In the genomic region with DNA sequence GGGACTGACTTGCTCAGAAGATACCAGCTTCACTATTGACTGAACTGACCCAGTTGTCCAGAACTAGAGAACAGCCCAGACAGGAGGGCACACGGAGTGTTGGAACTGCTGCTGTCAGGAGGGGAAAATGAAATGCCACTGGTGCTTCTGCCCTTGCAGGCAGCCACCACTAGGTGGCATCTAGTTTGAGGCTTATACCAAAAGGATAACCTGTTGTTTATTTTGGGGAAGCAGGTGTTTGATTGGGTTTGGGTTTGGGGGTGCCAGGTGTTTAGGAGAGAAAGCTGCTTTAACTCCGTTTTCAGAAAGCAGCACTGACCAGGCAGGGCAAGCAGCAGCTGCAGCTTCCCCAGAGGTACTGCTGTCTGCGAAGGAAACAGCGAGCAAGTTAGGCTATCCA, we compare ENCODE assay signal across 8 mouse cellular contexts. TPM values are rescaled to one million over a fixed set of nuclear protein-coding genes. Genes with fewer than 3 reads are reported as not detected.
DNase-seq lines count a peak whose midpoint lies in the region; ATAC-seq and TF ChIP-seq lines count a peak whose summit lies in the region.

No protein-coding gene starts in this region.

- no peak overlapping the region for H3K4me2 ChIP-seq in forebrain, embryonic 14.5 days (ENCODE audit: low read length)
- H3K4me2 ChIP-seq in forebrain, embryonic 13.5 days = no peak overlapping the region
- no peak overlapping the region for H3K4me2 ChIP-seq in midbrain, embryonic 13.5 days (replicated peaks)
- H3K4me2 ChIP-seq in stomach, postnatal 0 days (replicated peaks; ENCODE audit: low read depth) = no peak overlapping the region

- no peaks in the 10 kb centered on the region for H3K4me1 ChIP-seq in forebrain, embryonic 14.5 days (ENCODE audit: control insufficient read depth, insufficient read depth, low read length)
- H3K4me1 ChIP-seq in forebrain, embryonic 13.5 days = 0 out of 2 replicates have a peak, but pooled peaks cover 2% of the 10 kb centered on the region
- peaks cover 4% of the 10 kb centered on the region for H3K4me1 ChIP-seq in midbrain, embryonic 10.5 days
- H3K4me1 ChIP-seq in midbrain, embryonic 13.5 days (replicated peaks) = peaks cover 2% of the 10 kb centered on the region; the same call in 1 of the 2 replicates
- no peaks in the 10 kb centered on the region for H3K4me1 ChIP-seq in stomach, postnatal 0 days (replicated peaks; ENCODE audit: control insufficient read depth, insufficient read depth)

- H3K4me3 ChIP-seq in forebrain, embryonic 14.5 days (ENCODE audit: low read depth, low read length) = no peak overlapping the region
- no peak overlapping the region for H3K4me3 ChIP-seq in forebrain, embryonic 13.5 days
- H3K4me3 ChIP-seq in midbrain, embryonic 10.5 days = no peak overlapping the region
- no peak overlapping the region for H3K4me3 ChIP-seq in midbrain, embryonic 13.5 days (replicated peaks)
- H3K4me3 ChIP-seq in stomach, postnatal 0 days (ENCODE audit: low read depth, low read length) = no peak overlapping the region

- 57% methylated on average over 4 of the region's 4 CpGs for WGBS in forebrain, embryonic 14.5 days
- WGBS in forebrain, embryonic 13.5 days = 54% methylated on average over 4 of the region's 4 CpGs
- 65% methylated on average over 4 of the region's 4 CpGs for WGBS in midbrain, embryonic 10.5 days
- 58% methylated on average over 4 of the region's 4 CpGs for WGBS in midbrain, embryonic 13.5 days
- WGBS in stomach, postnatal 0 days = 52% methylated on average over 4 of the region's 4 CpGs

- peak; percentile 62 for DNase-seq in forebrain, embryonic 14.5 days (ENCODE audit: low spot score)
- DNase-seq in midbrain, embryonic 10.5 days (ENCODE audit: low spot score) = peak; percentile 56
- DNase-seq in cerebellum, postnatal 14 days = peak; percentile 74 to 80
- DNase-seq in kidney, adult 9 months = peak; percentile 75
- peak; percentile 58 for DNase-seq in stomach, postnatal 0 days (ENCODE audit: low spot score)

- TF ChIP-seq EP300 in stomach, postnatal 0 days (optimal IDR thresholded peaks at IDR 0.05) = no peak

- H3K9me3 ChIP-seq in forebrain, embryonic 14.5 days (replicated peaks; ENCODE audit: control insufficient read depth, low read length) = no peaks in the 10 kb centered on the region
- no peaks in the 10 kb centered on the region for H3K9me3 ChIP-seq in forebrain, embryonic 13.5 days (replicated peaks)
- H3K9me3 ChIP-seq in midbrain, embryonic 10.5 days (replicated peaks) = no peaks in the 10 kb centered on the region
- no peaks in the 10 kb centered on the region for H3K9me3 ChIP-seq in midbrain, embryonic 13.5 days
- no peaks in the 10 kb centered on the region for H3K9me3 ChIP-seq in stomach, postnatal 0 days (ENCODE audit: control insufficient read depth, low read length)

- no peak for ATAC-seq in forebrain, embryonic 14.5 days
- no peak for ATAC-seq in forebrain, embryonic 13.5 days
- no peak for ATAC-seq in midbrain, embryonic 13.5 days
- ATAC-seq in megakaryocyte progenitor cell, adult 5-6 weeks (replicated peaks; ENCODE audit: poor library complexity) = peak; percentile 89
- ATAC-seq in stomach, postnatal 0 days (ENCODE audit: low FRiP score, low TSS enrichment) = 0 out of 2 replicates have a peak, but pooled peaks have one; percentile 28

- H3K36me3 ChIP-seq in forebrain, embryonic 14.5 days (ENCODE audit: control insufficient read depth, insufficient read depth, low read length) = peaks cover 68% of the 10 kb centered on the region
- H3K36me3 ChIP-seq in forebrain, embryonic 13.5 days (ENCODE audit: poor library complexity, severe bottlenecking) = peaks cover 92% of the 10 kb centered on the region
- peaks cover 99% of the 10 kb centered on the region for H3K36me3 ChIP-seq in midbrain, embryonic 10.5 days
- peaks cover 91% of the 10 kb centered on the region for H3K36me3 ChIP-seq in midbrain, embryonic 13.5 days
- H3K36me3 ChIP-seq in stomach, postnatal 0 days (ENCODE audit: control insufficient read depth, insufficient read depth, low read length) = peaks cover 17% of the 10 kb centered on the region

- no peaks in the 10 kb centered on the region for H3K27me3 ChIP-seq in forebrain, embryonic 14.5 days (replicated peaks; ENCODE audit: control insufficient read depth, insufficient read depth, low read length)
- H3K27me3 ChIP-seq in forebrain, embryonic 13.5 days = no peaks in the 10 kb centered on the region
- no peaks in the 10 kb centered on the region for H3K27me3 ChIP-seq in midbrain, embryonic 10.5 days (ENCODE audit: low read depth, poor library complexity, severe bottlenecking)
- H3K27me3 ChIP-seq in midbrain, embryonic 13.5 days = no peaks in the 10 kb centered on the region
- H3K27me3 ChIP-seq in stomach, postnatal 0 days (ENCODE audit: control insufficient read depth, insufficient read depth, low read length) = no peaks in the 10 kb centered on the region

- H3K27ac ChIP-seq in forebrain, embryonic 14.5 days (ENCODE audit: low read depth, low read length) = no peak overlapping the region
- H3K27ac ChIP-seq in forebrain, embryonic 13.5 days = no peak overlapping the region
- H3K27ac ChIP-seq in midbrain, embryonic 10.5 days (replicated peaks) = no peak overlapping the region
- no peak overlapping the region for H3K27ac ChIP-seq in midbrain, embryonic 13.5 days
- H3K27ac ChIP-seq in stomach, postnatal 0 days (replicated peaks) = no peak overlapping the region

- no peak overlapping the region for H3K9ac ChIP-seq in forebrain, embryonic 14.5 days (ENCODE audit: low read length)
- no peak overlapping the region for H3K9ac ChIP-seq in forebrain, embryonic 13.5 days
- H3K9ac ChIP-seq in midbrain, embryonic 13.5 days (replicated peaks) = no peak overlapping the region
- no peak overlapping the region for H3K9ac ChIP-seq in stomach, postnatal 0 days (ENCODE audit: low read length)

- TF ChIP-seq CTCF in stomach, postnatal 0 days (IDR thresholded peaks at IDR 0.05; ENCODE audit: low read depth) = peak; percentile 91

RNA-seq across cellular contexts. Expression of gene Clba1, which starts 7.6 kb away (rescaled TPM):
- 17.0 and 19.4 TPM in 2 replicates for polyA plus RNA-seq in forebrain, embryonic 14.5 days (2014; fragmentation: Nextera tagmentation; extraction: Ambion mirVana)
- polyA plus RNA-seq in forebrain, embryonic 13.5 days (2015; fragmentation: Nextera tagmentation; extraction: Ambion mirVana) = 12.6 and 15.2 TPM in 2 replicates
- polyA plus RNA-seq in midbrain, embryonic 10.5 days (2016; fragmentation: Nextera tagmentation; extraction: Ambion mirVana) = 13.7 and 14.4 TPM in 2 replicates
- 19.4 and 22.7 TPM in 2 replicates for polyA plus RNA-seq in midbrain, embryonic 13.5 days (2015; fragmentation: Nextera tagmentation; extraction: Ambion mirVana)
- total RNA-seq in megakaryocyte progenitor cell, adult 5-6 weeks (2015) = 0.39 and 0.52 TPM in 2 replicates
- total RNA-seq in megakaryocyte progenitor cell, adult 5-6 weeks (2017) = 0.87 and 1.0 TPM in 2 replicates
- 6.8 and 7.0 TPM in 2 replicates for polyA plus RNA-seq in stomach, postnatal 0 days (2015; fragmentation: Nextera tagmentation; extraction: Ambion mirVana)

RNA-seq across cellular contexts. Expression of gene Cdca4, which starts 12.9 kb away (rescaled TPM):
- polyA plus RNA-seq in forebrain, embryonic 14.5 days (2014; fragmentation: Nextera tagmentation; extraction: Ambion mirVana) = 101 and 112 TPM in 2 replicates
- 123 and 134 TPM in 2 replicates for polyA plus RNA-seq in forebrain, embryonic 13.5 days (2015; fragmentation: Nextera tagmentation; extraction: Ambion mirVana)
- 178 and 181 TPM in 2 replicates for polyA plus RNA-seq in midbrain, embryonic 10.5 days (2016; fragmentation: Nextera tagmentation; extraction: Ambion mirVana)
- 82.7 and 85.0 TPM in 2 replicates for polyA plus RNA-seq in midbrain, embryonic 13.5 days (2015; fragmentation: Nextera tagmentation; extraction: Ambion mirVana)
- 64.3 and 68.9 TPM in 2 replicates for total RNA-seq in megakaryocyte progenitor cell, adult 5-6 weeks (2015)
- total RNA-seq in megakaryocyte progenitor cell, adult 5-6 weeks (2017) = 56.8 and 63.6 TPM in 2 replicates
- polyA plus RNA-seq in stomach, postnatal 0 days (2015; fragmentation: Nextera tagmentation; extraction: Ambion mirVana) = 37.5 and 41.6 TPM in 2 replicates

RNA-seq across cellular contexts. Expression of gene Ahnak2, which starts 13.8 kb away (rescaled TPM):
- polyA plus RNA-seq in forebrain, embryonic 14.5 days (2014; fragmentation: Nextera tagmentation; extraction: Ambion mirVana) = 0.29 and 0.51 TPM in 2 replicates
- 0.25 and 0.35 TPM in 2 replicates for polyA plus RNA-seq in forebrain, embryonic 13.5 days (2015; fragmentation: Nextera tagmentation; extraction: Ambion mirVana)
- 0.06 and 0.11 TPM in 2 replicates for polyA plus RNA-seq in midbrain, embryonic 10.5 days (2016; fragmentation: Nextera tagmentation; extraction: Ambion mirVana)
- 0.31 and 0.37 TPM in 2 replicates for polyA plus RNA-seq in midbrain, embryonic 13.5 days (2015; fragmentation: Nextera tagmentation; extraction: Ambion mirVana)
- total RNA-seq in megakaryocyte progenitor cell, adult 5-6 weeks (2015) = not detected in 2 replicates
- not detected in 2 replicates for total RNA-seq in megakaryocyte progenitor cell, adult 5-6 weeks (2017)
- 5.4 and 6.3 TPM in 2 replicates for polyA plus RNA-seq in stomach, postnatal 0 days (2015; fragmentation: Nextera tagmentation; extraction: Ambion mirVana)

RNA-seq across cellular contexts. Expression of gene Gpr132, which starts 51.7 kb away (rescaled TPM):
- not detected in 2 replicates for polyA plus RNA-seq in forebrain, embryonic 14.5 days (2014; fragmentation: Nextera tagmentation; extraction: Ambion mirVana)
- not detected in 2 replicates for polyA plus RNA-seq in forebrain, embryonic 13.5 days (2015; fragmentation: Nextera tagmentation; extraction: Ambion mirVana)
- not detected in 2 replicates for polyA plus RNA-seq in midbrain, embryonic 10.5 days (2016; fragmentation: Nextera tagmentation; extraction: Ambion mirVana)
- not detected in 2 replicates for polyA plus RNA-seq in midbrain, embryonic 13.5 days (2015; fragmentation: Nextera tagmentation; extraction: Ambion mirVana)
- 11.4 and 14.1 TPM in 2 replicates for total RNA-seq in megakaryocyte progenitor cell, adult 5-6 weeks (2015)
- total RNA-seq in megakaryocyte progenitor cell, adult 5-6 weeks (2017) = 5.7 and 6.1 TPM in 2 replicates
- polyA plus RNA-seq in stomach, postnatal 0 days (2015; fragmentation: Nextera tagmentation; extraction: Ambion mirVana) = 0.10 and 0.11 TPM in 2 replicates

RNA-seq across cellular contexts. Expression of gene Pld4, which starts 55.8 kb away (rescaled TPM):
- polyA plus RNA-seq in forebrain, embryonic 14.5 days (2014; fragmentation: Nextera tagmentation; extraction: Ambion mirVana) = 5.9 and 7.0 TPM in 2 replicates
- 2.9 and 3.8 TPM in 2 replicates for polyA plus RNA-seq in forebrain, embryonic 13.5 days (2015; fragmentation: Nextera tagmentation; extraction: Ambion mirVana)
- polyA plus RNA-seq in midbrain, embryonic 10.5 days (2016; fragmentation: Nextera tagmentation; extraction: Ambion mirVana) = 3.7 and 5.7 TPM in 2 replicates
- polyA plus RNA-seq in midbrain, embryonic 13.5 days (2015; fragmentation: Nextera tagmentation; extraction: Ambion mirVana) = 5.2 and 6.4 TPM in 2 replicates
- 26.6 and 48.3 TPM in 2 replicates for total RNA-seq in megakaryocyte progenitor cell, adult 5-6 weeks (2015)
- total RNA-seq in megakaryocyte progenitor cell, adult 5-6 weeks (2017) = 16.4 and 26.7 TPM in 2 replicates
- 9.6 and 9.8 TPM in 2 replicates for polyA plus RNA-seq in stomach, postnatal 0 days (2015; fragmentation: Nextera tagmentation; extraction: Ambion mirVana)

Comparison
In these comparisons a context has a peak if more than half of its experiments do, and no peak if none do; other contexts are left out.
1. ATAC-seq: peak in megakaryocyte progenitor cell, adult 5-6 weeks (single experiment) and stomach, postnatal 0 days (single experiment); none in forebrain, embryonic 14.5 days (single experiment), forebrain, embryonic 13.5 days (single experiment) and midbrain, embryonic 13.5 days (single experiment).
2. Peak in every context shown above with its lines, with median percentiles within 50 percentile points of each other: DNase-seq.